Mouse (Mus musculus) cerebellum, adult 9-11 months (tissue): Measurements from ENCODE around the gene Mfsd13b.
"Not testable (repeated sequence)": the region's sequence is repeated elsewhere in the genome, so short reads cannot be mapped to it uniquely, and the experiment has no call there.

ENCODE experiments used
- DNase-seq: peaks from one replicate; pipeline ENCODE4 v3.0.0; 2022

Gene Mfsd13b

GRCm38 (mm10) chr7:120982200-120982841, at the start of gene Mfsd13b, which contains the start of gene Cdr2:
Mfsd13b (plus strand) TSS chr7:120982509.
Cdr2 (minus strand) TSS chr7:120982312.
- DNase-seq, result peak; percentile 96

- DNase-seq, result no peak
These were observed 49.2 kb upstream of the Mfsd13b start for GRCm38 (mm10) chr7:120933110-120933509.

- no peak for DNase-seq
These were observed 48.6 kb upstream of the Mfsd13b start for GRCm38 (mm10) chr7:120933680-120934195.

GRCm38 (mm10) chr7:120934716-120935115, 47.6 kb upstream of the Mfsd13b start:
- no peak for DNase-seq

GRCm38 (mm10) chr7:120936522-120936921, 45.8 kb upstream of the Mfsd13b start:
- no peak for DNase-seq

GRCm38 (mm10) chr7:120938206-120938605, 44.1 kb upstream of the Mfsd13b start:
- DNase-seq, result no peak

- no peak for DNase-seq
These were observed 42.0 kb upstream of the Mfsd13b start for GRCm38 (mm10) chr7:120940343-120940742.

- DNase-seq, result no peak
These were observed 41.1 kb upstream of the Mfsd13b start for GRCm38 (mm10) chr7:120941214-120941613.

- no peak for DNase-seq
These were observed 39.8 kb upstream of the Mfsd13b start for GRCm38 (mm10) chr7:120942506-120942905.

GRCm38 (mm10) chr7:120943936-120944509, 38.3 kb upstream of the Mfsd13b start:
- DNase-seq, result no peak

GRCm38 (mm10) chr7:120953591-120953990, 28.7 kb upstream of the Mfsd13b start:
- not testable (repeated sequence) for DNase-seq

GRCm38 (mm10) chr7:120960116-120960515, 22.2 kb upstream of the Mfsd13b start:
- DNase-seq, result no peak

GRCm38 (mm10) chr7:120960601-120961000, 21.7 kb upstream of the Mfsd13b start:
- no peak for DNase-seq

- no peak for DNase-seq
These were observed 20.4 kb upstream of the Mfsd13b start for GRCm38 (mm10) chr7:120961893-120962292.

- DNase-seq, result no peak
These were observed 19.2 kb upstream of the Mfsd13b start for GRCm38 (mm10) chr7:120963126-120963525.

- DNase-seq, result no peak
These were observed 13.1 kb upstream of the Mfsd13b start for GRCm38 (mm10) chr7:120969221-120969620.

- DNase-seq, result no peak
These were observed 12.2 kb upstream of the Mfsd13b start for GRCm38 (mm10) chr7:120970112-120970511.

GRCm38 (mm10) chr7:120972471-120972870, 9.8 kb upstream of the Mfsd13b start:
- not testable (repeated sequence) for DNase-seq

GRCm38 (mm10) chr7:120974001-120974400, 8.3 kb upstream of the Mfsd13b start:
- DNase-seq, result no peak

GRCm38 (mm10) chr7:120977063-120977462, 5.2 kb upstream of the Mfsd13b start:
- DNase-seq, result no peak

- no peak for DNase-seq
These were observed 2.3 kb upstream of the Mfsd13b start for GRCm38 (mm10) chr7:120980041-120980440.

GRCm38 (mm10) chr7:120980931-120981924, 1.1 kb upstream of the Mfsd13b start:
- peak; percentile 52 for DNase-seq

- DNase-seq, result no peak
These were observed 659 bp downstream of the Mfsd13b start for GRCm38 (mm10) chr7:120982968-120983367.
